Comparison of ENCODE assay signal across 9 mouse cellular contexts in the genomic region with DNA sequence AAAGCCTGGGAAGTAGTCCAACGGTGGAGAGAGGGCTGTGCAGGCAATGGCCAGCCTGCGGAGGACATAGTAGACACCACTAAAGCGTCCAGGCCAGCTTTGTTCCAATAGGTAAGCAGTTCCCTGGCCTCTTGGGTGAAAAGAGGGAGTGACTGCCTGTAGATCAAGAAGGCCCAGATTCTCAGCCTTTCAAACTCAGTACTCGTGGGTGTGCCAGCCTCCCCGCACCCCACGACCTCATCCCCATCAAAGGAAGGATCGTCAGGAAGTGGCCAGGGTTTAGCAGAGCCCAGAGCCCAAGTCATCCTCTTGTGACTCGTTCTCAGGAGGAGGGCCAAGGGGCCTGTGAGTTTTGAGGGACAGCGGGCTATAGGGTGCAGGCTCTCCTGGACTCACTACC. TPM values are rescaled to one million over a fixed set of nuclear protein-coding genes. Genes with fewer than 3 reads are reported as not detected.
DNase-seq lines count a peak whose midpoint lies in the region; ATAC-seq and TF ChIP-seq lines count a peak whose summit lies in the region.
"Had no signal": no experiment of that assay in that cellular context is flagged by ENCODE, and none has a peak within 500 bp of the region (broad histone marks: within the 10 kb centered on the region; RNA-seq: fewer than 3 reads in every experiment).

No protein-coding gene starts in this region.

- peak overlapping the region; percentile 67; the same call in 1 of the 2 replicates for H3K4me3 ChIP-seq in liver, embryonic 11.5 days (ENCODE audit: low read depth, low read length)
- no peak overlapping the region for H3K4me3 ChIP-seq in liver, postnatal 0 days (ENCODE audit: low read depth, low read length)
- H3K4me3 ChIP-seq in embryonic facial prominence, embryonic 15.5 days (replicated peaks), result peak overlapping the region; percentile 88
- peak overlapping the region; percentile 71 for H3K4me3 ChIP-seq in hindbrain, postnatal 0 days (ENCODE audit: low read length)
- peak overlapping the region; percentile 99 for H3K4me3 ChIP-seq in neural tube, embryonic 13.5 days

- no peak for ATAC-seq in liver, embryonic 11.5 days (replicated peaks; ENCODE audit: low FRiP score)
- no peak for ATAC-seq in liver, postnatal 0 days
- ATAC-seq in embryonic facial prominence, embryonic 15.5 days (ENCODE audit: insufficient number of reproducible peaks, low FRiP score, low TSS enrichment, low read depth), result no peak
- no peak for ATAC-seq in hindbrain, postnatal 0 days
- no peak for ATAC-seq in neural tube, embryonic 13.5 days (ENCODE audit: low read depth)

- peaks cover 48% of the 10 kb centered on the region for H3K27me3 ChIP-seq in liver, embryonic 11.5 days (replicated peaks; ENCODE audit: control insufficient read depth, insufficient read depth, low read length)
- H3K27me3 ChIP-seq in liver, postnatal 0 days (ENCODE audit: insufficient read depth, low read length), result peaks cover 32% of the 10 kb centered on the region
- no peaks in the 10 kb centered on the region for H3K27me3 ChIP-seq in embryonic facial prominence, embryonic 15.5 days
- H3K27me3 ChIP-seq in hindbrain, postnatal 0 days (ENCODE audit: insufficient read depth, low read length), result no peaks in the 10 kb centered on the region
- no peaks in the 10 kb centered on the region for H3K27me3 ChIP-seq in neural tube, embryonic 13.5 days

- no peak overlapping the region for H3K27ac ChIP-seq in liver, embryonic 11.5 days (ENCODE audit: low read depth, low read length)
- no peak overlapping the region for H3K27ac ChIP-seq in liver, postnatal 0 days (ENCODE audit: low read depth)
- no peak overlapping the region for H3K27ac ChIP-seq in embryonic facial prominence, embryonic 15.5 days (replicated peaks)
- H3K27ac ChIP-seq in hindbrain, postnatal 0 days, result no peak overlapping the region
- no peak overlapping the region; the same call in 1 of the 2 replicates for H3K27ac ChIP-seq in neural tube, embryonic 13.5 days (replicated peaks)

- no peak for DNase-seq in liver, embryonic 11.5 days (ENCODE audit: low spot score)
- DNase-seq in liver, postnatal 0 days, result no peak
- DNase-seq in hindbrain, postnatal 0 days (ENCODE audit: low spot score), result no peak
- no peak for DNase-seq in thymus, postnatal 10 days (ENCODE audit: low spot score in 2 of 2)
- no peak for DNase-seq in gastrocnemius, adult 18-20 months (ENCODE audit: low spot score)
- no peak for DNase-seq in frontal cortex, adult 2 months (ENCODE audit: extremely low spot score in 1 of 2, low spot score in 1 of 2)
- DNase-seq: lung, adult 2 months had no signal

- TF ChIP-seq CTCF in liver, postnatal 0 days (IDR thresholded peaks at IDR 0.05; ENCODE audit: low read depth), result no peak
- TF ChIP-seq CTCF in hindbrain, postnatal 0 days (IDR thresholded peaks at IDR 0.05; ENCODE audit: low read depth), result no peak

- H3K36me3 ChIP-seq in liver, embryonic 11.5 days (ENCODE audit: control insufficient read depth, insufficient read depth, low read length), result no peaks in the 10 kb centered on the region; the same call in 1 of the 2 replicates
- H3K36me3 ChIP-seq in liver, postnatal 0 days (replicated peaks; ENCODE audit: insufficient read depth, low read length), result no peaks in the 10 kb centered on the region
- H3K36me3 ChIP-seq in embryonic facial prominence, embryonic 15.5 days, result peaks cover 25% of the 10 kb centered on the region
- H3K36me3 ChIP-seq in hindbrain, postnatal 0 days (ENCODE audit: insufficient read depth, low read length), result peaks cover 9% of the 10 kb centered on the region; the same call in 1 of the 2 replicates
- peaks cover 36% of the 10 kb centered on the region for H3K36me3 ChIP-seq in neural tube, embryonic 13.5 days

- H3K9ac ChIP-seq in liver, embryonic 11.5 days (ENCODE audit: low read depth, low read length), result no peak overlapping the region
- H3K9ac ChIP-seq in liver, postnatal 0 days (replicated peaks), result no peak overlapping the region
- peak overlapping the region; percentile 76 for H3K9ac ChIP-seq in embryonic facial prominence, embryonic 15.5 days
- peak overlapping the region; percentile 70; the same call in 1 of the 2 replicates for H3K9ac ChIP-seq in hindbrain, postnatal 0 days (replicated peaks; ENCODE audit: low read length)
- H3K9ac ChIP-seq in neural tube, embryonic 13.5 days, result peak overlapping the region; percentile 96

- H3K4me2 ChIP-seq in liver, embryonic 11.5 days, result no peak overlapping the region; the same call in 1 of the 2 replicates
- no peak overlapping the region for H3K4me2 ChIP-seq in liver, postnatal 0 days (ENCODE audit: low read depth, low read length)
- peak overlapping the region; percentile 76 for H3K4me2 ChIP-seq in embryonic facial prominence, embryonic 15.5 days (replicated peaks)
- peak overlapping the region; percentile 85 for H3K4me2 ChIP-seq in hindbrain, postnatal 0 days (ENCODE audit: low read depth, low read length)
- H3K4me2 ChIP-seq in neural tube, embryonic 13.5 days, result peak overlapping the region; percentile 81

- 62% methylated on average over 9 of the region's 9 CpGs for WGBS in liver, embryonic 11.5 days
- WGBS in liver, postnatal 0 days (ENCODE audit: insufficient replicate concordance), result 57% methylated on average over 9 of the region's 9 CpGs
- WGBS in embryonic facial prominence, embryonic 15.5 days, result 47% methylated on average over 9 of the region's 9 CpGs
- WGBS in hindbrain, postnatal 0 days, result 65% methylated on average over 9 of the region's 9 CpGs
- WGBS in neural tube, embryonic 13.5 days, result 73% methylated on average over 9 of the region's 9 CpGs

- H3K4me1 ChIP-seq in liver, embryonic 11.5 days (replicated peaks; ENCODE audit: control insufficient read depth, insufficient read depth, low read length), result peaks cover 3% of the 10 kb centered on the region; the same call in 1 of the 2 replicates
- H3K4me1 ChIP-seq in liver, postnatal 0 days (ENCODE audit: insufficient read depth), result peaks cover 14% of the 10 kb centered on the region; the same call in 1 of the 2 replicates
- peaks cover 21% of the 10 kb centered on the region for H3K4me1 ChIP-seq in embryonic facial prominence, embryonic 15.5 days
- H3K4me1 ChIP-seq in hindbrain, postnatal 0 days (ENCODE audit: insufficient read depth, low read length), result peaks cover 8% of the 10 kb centered on the region; the same call in 1 of the 2 replicates
- H3K4me1 ChIP-seq in neural tube, embryonic 13.5 days (replicated peaks), result peaks cover 24% of the 10 kb centered on the region

- no peaks in the 10 kb centered on the region for H3K9me3 ChIP-seq in liver, embryonic 11.5 days (ENCODE audit: control insufficient read depth, low read length)
- H3K9me3 ChIP-seq in liver, postnatal 0 days (ENCODE audit: low read length), result no peaks in the 10 kb centered on the region
- H3K9me3 ChIP-seq in embryonic facial prominence, embryonic 15.5 days (replicated peaks), result no peaks in the 10 kb centered on the region
- H3K9me3 ChIP-seq in hindbrain, postnatal 0 days (ENCODE audit: low read length), result no peaks in the 10 kb centered on the region
- no peaks in the 10 kb centered on the region for H3K9me3 ChIP-seq in neural tube, embryonic 13.5 days

- no peak for TF ChIP-seq EP300 in liver, postnatal 0 days (IDR thresholded peaks at IDR 0.05; ENCODE audit: low read depth)

RNA-seq across cellular contexts. Expression of gene H1fx, which starts 1.1 kb away (rescaled TPM):
- polyA plus RNA-seq in liver, embryonic 11.5 days (2014; fragmentation: Nextera tagmentation; extraction: Ambion mirVana), result 16.8 and 21.2 TPM in 2 replicates
- 2.0 and 2.5 TPM in 2 replicates for polyA plus RNA-seq in liver, postnatal 0 days (2015; fragmentation: Nextera tagmentation; extraction: Ambion mirVana)
- polyA plus RNA-seq in embryonic facial prominence, embryonic 15.5 days (2015; fragmentation: Nextera tagmentation; extraction: Ambion mirVana), result 41.6 and 45.5 TPM in 2 replicates
- 21.9 and 58.5 TPM in 2 replicates for total RNA-seq in hindbrain, postnatal 0 days (2014; rRNA removed)
- 56.3 and 61.3 TPM in 2 replicates for polyA plus RNA-seq in hindbrain, postnatal 0 days (2015; fragmentation: Nextera tagmentation; extraction: Ambion mirVana)
- 31.1 and 43.6 TPM in 2 replicates for polyA plus RNA-seq in neural tube, embryonic 13.5 days (2015; fragmentation: Nextera tagmentation; extraction: Ambion mirVana)
- under 1 TPM; 0.62 TPM for total RNA-seq in gastrocnemius, adult 18-20 months (2021)
- 56.0 and 56.4 TPM in 2 replicates for polyA plus RNA-seq in frontal cortex, adult 2 months (2012; rRNA removed)

Comparison
In these comparisons a context has a peak if more than half of its experiments do, and no peak if none do; other contexts are left out.
1. H3K4me2 ChIP-seq: peak in embryonic facial prominence, embryonic 15.5 days (single experiment), hindbrain, postnatal 0 days (single experiment) and neural tube, embryonic 13.5 days (single experiment); none in liver, embryonic 11.5 days (single experiment) and liver, postnatal 0 days (single experiment).
2. H3K9ac ChIP-seq: peak in embryonic facial prominence, embryonic 15.5 days (single experiment), hindbrain, postnatal 0 days (single experiment) and neural tube, embryonic 13.5 days (single experiment); none in liver, embryonic 11.5 days (single experiment) and liver, postnatal 0 days (single experiment).